Mouse (Mus musculus): Measurements from ENCODE around the gene Rimbp3.

The Rimbp3 gene

DNA sequence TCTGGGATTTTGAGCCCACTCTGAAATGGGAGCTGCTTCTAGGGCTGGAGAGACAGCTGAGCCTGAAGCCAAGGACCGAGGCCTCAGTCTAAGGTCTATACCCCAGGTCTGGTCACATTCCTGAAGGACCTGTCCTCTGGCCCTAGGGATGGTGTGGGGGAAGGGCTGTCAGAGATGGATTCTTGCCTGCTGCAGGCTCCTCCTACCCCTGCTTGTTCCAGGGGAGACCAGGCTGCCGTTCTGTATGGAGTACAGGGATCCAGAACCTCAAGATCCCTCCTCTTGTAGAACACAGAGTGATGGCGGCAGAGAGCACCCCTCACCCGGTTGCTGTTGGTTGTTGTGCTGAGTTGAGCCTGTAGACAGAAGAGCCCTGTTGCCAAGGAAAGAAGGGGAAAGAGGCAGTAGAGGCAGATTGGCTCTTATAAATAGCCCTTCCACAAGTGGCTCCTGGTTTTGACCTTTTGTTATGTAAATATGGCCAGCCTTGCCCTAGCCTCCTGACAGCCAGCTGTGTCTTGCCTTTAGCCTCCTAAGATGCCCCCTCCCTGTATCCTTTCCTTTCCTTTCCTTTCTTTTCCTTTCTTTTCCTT is 45.7 kb downstream of the Rimbp3 start:
- DNase-seq (ENCODE audit: extremely low read depth, insufficient read length, low spot score), result no peak

DNA sequence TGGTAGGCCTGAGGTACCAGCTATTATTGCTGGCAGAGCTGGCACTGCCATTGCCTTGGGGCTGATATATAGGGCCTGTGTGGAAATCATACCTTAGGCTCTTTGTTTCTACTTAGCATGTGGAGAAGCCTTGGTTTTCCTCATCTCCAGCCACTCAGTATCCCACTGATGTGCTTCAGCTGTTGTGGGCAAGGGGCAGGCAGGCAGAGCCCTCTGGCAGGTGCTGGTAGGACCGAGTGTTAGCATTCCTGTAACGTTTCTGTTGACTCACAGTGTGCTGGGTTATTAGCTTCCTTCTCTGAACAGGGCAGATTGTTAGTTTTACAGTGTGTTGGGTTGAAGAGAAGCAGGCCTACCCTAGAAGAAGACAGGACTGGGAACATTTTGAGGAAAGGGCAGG is 46.9 kb downstream of the Rimbp3 start:
- no peak for DNase-seq (ENCODE audit: extremely low read depth, insufficient read length, low spot score)

DNA sequence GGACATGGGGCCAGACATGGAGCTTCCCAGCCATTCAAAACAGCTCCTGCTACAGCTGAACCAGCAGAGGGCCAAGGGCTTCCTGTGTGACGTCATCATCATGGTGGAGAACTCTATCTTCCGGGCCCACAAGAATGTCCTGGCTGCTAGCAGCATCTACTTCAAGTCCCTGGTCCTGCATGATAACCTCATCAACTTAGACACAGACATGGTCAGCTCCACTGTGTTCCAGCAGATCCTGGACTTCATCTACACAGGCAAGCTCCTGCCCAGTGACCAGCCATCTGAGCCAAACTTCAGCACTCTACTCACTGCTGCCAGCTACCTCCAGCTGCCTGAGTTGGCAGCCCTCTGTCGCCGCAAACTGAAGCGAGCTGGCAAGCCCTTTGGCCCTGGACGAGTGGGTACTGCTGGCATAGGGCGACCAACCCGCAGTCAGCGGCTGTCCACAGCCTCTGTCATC is 49.0 kb downstream of the Rimbp3 start:
- DNase-seq (ENCODE audit: extremely low read depth, insufficient read length, low spot score), result no peak

DNA sequence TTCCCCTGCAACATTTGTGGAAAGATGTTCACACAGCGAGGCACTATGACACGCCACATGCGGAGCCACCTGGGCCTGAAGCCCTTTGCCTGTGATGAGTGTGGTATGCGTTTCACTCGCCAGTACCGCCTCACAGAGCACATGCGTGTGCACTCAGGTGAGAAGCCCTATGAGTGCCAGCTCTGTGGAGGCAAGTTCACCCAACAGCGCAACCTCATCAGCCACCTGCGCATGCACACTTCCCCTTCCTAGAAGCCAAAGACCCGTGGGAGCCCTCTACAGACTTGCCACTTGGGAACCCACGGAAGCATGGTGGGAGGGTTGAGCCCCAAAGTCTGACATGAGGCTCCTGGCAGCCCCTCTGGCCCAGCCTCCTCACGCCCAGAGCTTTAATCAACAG is 50.5 kb downstream of the Rimbp3 start:
- DNase-seq (ENCODE audit: extremely low read depth, insufficient read length, low spot score), result no peak

DNA sequence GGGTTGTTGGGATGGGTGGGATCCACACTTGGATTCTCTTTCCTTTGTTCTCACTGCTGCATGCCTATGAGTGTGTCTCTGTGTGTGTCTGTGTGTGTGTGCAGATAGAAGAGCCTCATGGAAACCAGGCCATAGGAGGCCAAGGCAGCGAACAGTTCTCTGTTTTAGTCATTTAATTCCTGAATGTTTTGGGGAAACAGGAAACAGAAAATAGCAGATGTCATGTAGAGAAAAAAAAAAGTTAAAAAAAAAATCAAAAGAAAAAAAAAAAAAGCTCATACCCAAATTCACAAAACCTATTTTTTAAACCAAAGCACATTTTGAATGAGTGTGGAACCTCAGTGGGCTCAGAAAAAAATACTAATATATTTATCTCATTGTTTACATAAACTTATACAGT is 52.9 kb downstream of the Rimbp3 start:
- no peak for DNase-seq (ENCODE audit: extremely low read depth, insufficient read length, low spot score)
